Mouse (Mus musculus): ENCODE measurements around the gene Casq2. TPM values are rescaled to one million over a fixed set of nuclear protein-coding genes. Genes with fewer than 3 reads are reported as not detected.
A peak's percentile ranks its signal among the peaks of the same experiment; 100 is the strongest.

Gene Casq2
- polyA plus RNA-seq, 2 experiments, result 59.5 to 91.2 TPM

GRCm38 (mm10) chr3:102152471-102152870 lies 66.3 kb downstream of the Casq2 start:
- H3K27me3 ChIP-seq (ENCODE audit: control insufficient read depth, insufficient read depth, low read length), result no peaks in the 10 kb centered on the region
- H3K36me3 ChIP-seq (ENCODE audit: control insufficient read depth, insufficient read depth, low read length), result peaks cover 10% of the 10 kb centered on the region; the same call in 1 of the 2 replicates
- H3K4me3 ChIP-seq (replicated peaks; ENCODE audit: low read length), result no peak overlapping the region
- H3K4me2 ChIP-seq (replicated peaks; ENCODE audit: low read depth, low read length, severe bottlenecking), result no peak overlapping the region
- TF ChIP-seq POLR2A (IDR thresholded peaks at IDR 0.05; ENCODE audit: borderline replicate concordance, extremely low read depth, insufficient read depth, insufficient read length), result no peak
- H3K9ac ChIP-seq (ENCODE audit: low read depth, low read length, severe bottlenecking), result no peak overlapping the region
- H3K4me1 ChIP-seq (ENCODE audit: control insufficient read depth, insufficient read depth, low read length), result peaks cover 24% of the 10 kb centered on the region
- WGBS, result 30% methylated on average over 4 of the region's 4 CpGs
- no peak overlapping the region for H3K27ac ChIP-seq (replicated peaks; ENCODE audit: low read depth, low read length)
- ATAC-seq (ENCODE audit: low FRiP score, low read depth) (no peak), DNase-seq (ENCODE audit: low spot score) (no peak)
- no peaks in the 10 kb centered on the region for H3K9me3 ChIP-seq (ENCODE audit: control insufficient read depth, low read length)

- WGBS, result 21% methylated on average over 4 of the region's 4 CpGs
- peak; percentile 36 for DNase-seq (ENCODE audit: low spot score)
- no peak for TF ChIP-seq POLR2A (IDR thresholded peaks at IDR 0.05; ENCODE audit: borderline replicate concordance, extremely low read depth, insufficient read depth, insufficient read length)
Measured at GRCm38 (mm10) chr3:102152872-102153271, 66.7 kb downstream of the Casq2 start.

GRCm38 (mm10) chr3:102154107-102154506 lies 67.9 kb downstream of the Casq2 start:
- no peak for TF ChIP-seq POLR2A (IDR thresholded peaks at IDR 0.05; ENCODE audit: borderline replicate concordance, extremely low read depth, insufficient read depth, insufficient read length)
- ATAC-seq (ENCODE audit: low FRiP score, low read depth), result no peak
- no peak overlapping the region for H3K27ac ChIP-seq (replicated peaks; ENCODE audit: low read depth, low read length)
- no peaks in the 10 kb centered on the region; the same call in 1 of the 2 replicates for H3K27me3 ChIP-seq (ENCODE audit: control insufficient read depth, insufficient read depth, low read length)
- WGBS, result 80% methylated on average over 7 of the region's 7 CpGs
- peaks cover 21% of the 10 kb centered on the region for H3K4me1 ChIP-seq (ENCODE audit: control insufficient read depth, insufficient read depth, low read length)
- H3K9ac ChIP-seq (ENCODE audit: low read depth, low read length, severe bottlenecking), result no peak overlapping the region
- H3K4me2 ChIP-seq (replicated peaks; ENCODE audit: low read depth, low read length, severe bottlenecking), result no peak overlapping the region
- H3K9me3 ChIP-seq (ENCODE audit: control insufficient read depth, low read length), result no peaks in the 10 kb centered on the region
- H3K36me3 ChIP-seq (ENCODE audit: control insufficient read depth, insufficient read depth, low read length), result peaks cover 25% of the 10 kb centered on the region
- no peak for DNase-seq (ENCODE audit: low spot score)
- H3K4me3 ChIP-seq (replicated peaks; ENCODE audit: low read length), result no peak overlapping the region

More at GRCm38 (mm10) chr3:102152872-102153271, 66.7 kb downstream of the Casq2 start:
- peaks cover 23% of the 10 kb centered on the region for H3K4me1 ChIP-seq (ENCODE audit: control insufficient read depth, insufficient read depth, low read length)
- no peak overlapping the region for H3K27ac ChIP-seq (replicated peaks; ENCODE audit: low read depth, low read length)
- H3K27me3 ChIP-seq (ENCODE audit: control insufficient read depth, insufficient read depth, low read length), result no peaks in the 10 kb centered on the region; the same call in 1 of the 2 replicates
- ATAC-seq (ENCODE audit: low FRiP score, low read depth), result no peak
- no peak overlapping the region for H3K9ac ChIP-seq (ENCODE audit: low read depth, low read length, severe bottlenecking)
- H3K4me2 ChIP-seq (replicated peaks; ENCODE audit: low read depth, low read length, severe bottlenecking), result no peak overlapping the region
- H3K36me3 ChIP-seq (ENCODE audit: control insufficient read depth, insufficient read depth, low read length), result peaks cover 14% of the 10 kb centered on the region
- no peaks in the 10 kb centered on the region for H3K9me3 ChIP-seq (ENCODE audit: control insufficient read depth, low read length)
- no peak overlapping the region for H3K4me3 ChIP-seq (replicated peaks; ENCODE audit: low read length)

GRCm38 (mm10) chr3:102156737-102157136 lies 70.5 kb downstream of the Casq2 start:
- no peak overlapping the region for H3K9ac ChIP-seq (ENCODE audit: low read depth, low read length, severe bottlenecking)
- no peaks in the 10 kb centered on the region for H3K9me3 ChIP-seq (ENCODE audit: control insufficient read depth, low read length)
- DNase-seq (ENCODE audit: low spot score), result no peak
- no peaks in the 10 kb centered on the region; the same call in 1 of the 2 replicates for H3K27me3 ChIP-seq (ENCODE audit: control insufficient read depth, insufficient read depth, low read length)
- TF ChIP-seq POLR2A (IDR thresholded peaks at IDR 0.05; ENCODE audit: borderline replicate concordance, extremely low read depth, insufficient read depth, insufficient read length), result no peak
- no peak for ATAC-seq (ENCODE audit: low FRiP score, low read depth)
- H3K4me1 ChIP-seq (ENCODE audit: control insufficient read depth, insufficient read depth, low read length), result peaks cover 16% of the 10 kb centered on the region; the same call in 1 of the 2 replicates
- H3K36me3 ChIP-seq (ENCODE audit: control insufficient read depth, insufficient read depth, low read length), result peaks cover 38% of the 10 kb centered on the region
- no peak overlapping the region for H3K4me3 ChIP-seq (replicated peaks; ENCODE audit: low read length)
- WGBS, result 88% methylated on average over 7 of the region's 7 CpGs
- no peak overlapping the region for H3K27ac ChIP-seq (replicated peaks; ENCODE audit: low read depth, low read length)
- no peak overlapping the region for H3K4me2 ChIP-seq (replicated peaks; ENCODE audit: low read depth, low read length, severe bottlenecking)

- H3K9me3 ChIP-seq (ENCODE audit: control insufficient read depth, low read length), result no peaks in the 10 kb centered on the region
- no peak overlapping the region for H3K9ac ChIP-seq (ENCODE audit: low read depth, low read length, severe bottlenecking)
- H3K27me3 ChIP-seq (ENCODE audit: control insufficient read depth, insufficient read depth, low read length), result no peaks in the 10 kb centered on the region; the same call in 1 of the 2 replicates
- H3K36me3 ChIP-seq (ENCODE audit: control insufficient read depth, insufficient read depth, low read length), result peaks cover 42% of the 10 kb centered on the region
- no peak for TF ChIP-seq POLR2A (IDR thresholded peaks at IDR 0.05; ENCODE audit: borderline replicate concordance, extremely low read depth, insufficient read depth, insufficient read length)
- DNase-seq (ENCODE audit: low spot score), result no peak
- H3K4me1 ChIP-seq (ENCODE audit: control insufficient read depth, insufficient read depth, low read length), result peaks cover 14% of the 10 kb centered on the region; the same call in 1 of the 2 replicates
- H3K4me2 ChIP-seq (replicated peaks; ENCODE audit: low read depth, low read length, severe bottlenecking), result no peak overlapping the region
- no peak overlapping the region for H3K27ac ChIP-seq (replicated peaks; ENCODE audit: low read depth, low read length)
- WGBS, result 86% methylated on average over 6 of the region's 6 CpGs
- H3K4me3 ChIP-seq (replicated peaks; ENCODE audit: low read length), result no peak overlapping the region
- ATAC-seq (ENCODE audit: low FRiP score, low read depth), result no peak
Measured at GRCm38 (mm10) chr3:102157652-102158051, 71.4 kb downstream of the Casq2 start.
